Mouse (Mus musculus): Measurements from ENCODE around the gene Fcgr3. TPM values are rescaled to one million over a fixed set of nuclear protein-coding genes. Genes with fewer than 3 reads are reported as not detected.
A peak's percentile ranks its signal among the peaks of the same experiment; 100 is the strongest.

The Fcgr3 gene
- polyA plus RNA-seq, 1 experiment from 2014 or later: 7.2 TPM

DNA sequence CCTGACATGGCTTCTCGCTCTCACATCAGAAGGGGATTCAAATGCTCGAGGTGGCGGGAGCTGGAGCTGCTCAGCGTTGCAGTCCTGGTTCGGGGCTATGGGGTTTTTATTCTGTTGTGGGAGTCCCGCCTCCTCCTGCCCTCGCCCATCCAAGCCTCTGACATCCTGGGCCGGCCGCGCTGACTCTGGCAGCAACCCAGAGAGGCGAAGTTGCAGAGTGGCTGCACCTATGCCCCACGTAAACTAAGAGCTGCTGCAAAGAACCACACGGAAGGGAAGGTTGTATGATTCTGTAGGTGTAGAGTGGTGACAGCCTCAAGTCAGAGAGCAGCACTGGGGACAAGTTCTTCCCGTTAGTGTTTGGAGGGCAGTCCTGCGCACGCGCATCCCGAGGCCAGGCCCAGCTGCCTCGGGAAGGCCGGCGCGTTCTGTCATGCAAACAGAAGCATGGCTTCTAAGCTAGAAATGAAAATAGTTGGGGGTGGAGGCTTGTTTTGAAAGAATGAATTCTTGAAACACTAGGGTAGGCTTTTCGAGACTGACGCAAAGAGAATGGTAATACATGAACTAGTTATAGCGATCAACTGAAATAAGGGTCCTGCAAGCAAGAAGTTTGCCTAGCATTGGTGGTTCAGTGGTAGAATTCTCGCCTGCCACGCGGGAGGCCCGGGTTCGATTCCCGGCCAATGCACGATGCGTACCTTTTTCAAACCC lies 20.2 kb downstream of the Fcgr3 start:
- no peaks in the 10 kb centered on the region for H3K36me3 ChIP-seq
- H3K4me3 ChIP-seq: peak overlapping the region; percentile 65
- peak; percentile 95 for ATAC-seq (ENCODE audit: low FRiP score)
- peak overlapping the region; percentile 81 for H3K27ac ChIP-seq
- H3K27me3 ChIP-seq: peaks cover 5% of the 10 kb centered on the region
- WGBS: under 1% methylated on average over 33 of the region's 33 CpGs
- no peaks in the 10 kb centered on the region for H3K9me3 ChIP-seq (replicated peaks)
- H3K4me1 ChIP-seq: no peaks in the 10 kb centered on the region
- H3K4me2 ChIP-seq (replicated peaks): peak overlapping the region; percentile 53
- H3K9ac ChIP-seq: peak overlapping the region; percentile 59

DNA sequence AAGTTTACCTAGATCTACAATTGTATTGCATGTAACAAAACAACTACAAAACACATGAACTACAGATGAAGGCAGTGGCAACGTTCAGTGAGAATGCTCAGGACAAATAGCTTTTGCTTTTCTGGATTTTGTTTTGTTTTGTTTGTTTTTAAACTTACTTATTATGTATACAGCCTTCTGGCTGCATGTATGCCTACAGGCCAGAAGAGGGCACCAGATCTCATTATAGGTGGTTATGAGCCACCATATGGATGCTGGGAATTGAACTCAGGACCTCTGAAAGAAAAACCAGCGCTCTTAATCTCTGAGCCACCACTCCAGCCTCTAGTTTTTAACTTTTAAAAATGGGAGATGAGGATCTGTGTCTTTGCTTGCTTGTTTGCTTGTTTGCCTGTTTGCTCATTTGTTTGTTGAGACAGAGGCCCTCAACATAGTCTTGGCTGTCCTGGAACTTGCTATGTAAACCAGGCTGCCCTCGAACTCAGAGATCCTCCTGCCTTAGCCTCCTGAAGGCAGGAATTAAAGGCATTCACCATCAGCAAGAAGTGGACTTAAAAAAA lies 21.1 kb downstream of the Fcgr3 start:
- Histone ChIP-seq H3K4me2 (replicated peaks) (peak overlapping the region; percentile 53), H3K27me3 (peaks cover 5% of the 10 kb centered on the region), H3K9me3 (replicated peaks) (no peaks in the 10 kb centered on the region), H3K27ac (peak overlapping the region; percentile 81), H3K36me3 (no peaks in the 10 kb centered on the region), H3K9ac (no peak overlapping the region), H3K4me1 (no peaks in the 10 kb centered on the region), H3K4me3 (peak overlapping the region; percentile 65)
- 63% methylated on average over 3 of the region's 3 CpGs for WGBS
- ATAC-seq (ENCODE audit: low FRiP score): no peak

DNA sequence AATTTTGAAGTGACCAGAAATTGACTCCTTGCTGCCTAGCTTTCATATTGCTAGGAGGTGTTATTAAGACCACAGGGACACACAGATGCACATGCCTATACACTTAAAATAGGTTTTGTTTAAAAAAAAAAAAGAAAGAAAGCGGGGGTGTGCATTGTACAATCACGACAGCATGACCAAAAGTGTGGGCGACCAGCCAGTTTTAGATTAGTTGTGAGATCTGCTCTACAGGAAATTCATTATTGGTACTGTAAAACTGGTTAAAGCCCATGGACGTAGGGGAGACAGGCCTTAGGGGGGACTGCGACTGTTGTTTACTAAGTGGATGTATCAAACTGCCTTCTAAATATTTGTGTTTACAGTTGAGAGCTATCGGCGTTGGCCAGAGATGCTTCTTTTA lies 24.9 kb downstream of the Fcgr3 start:
- no peak for ATAC-seq (ENCODE audit: low FRiP score)
- Histone ChIP-seq H3K27ac (no peak overlapping the region), H3K4me1 (peaks cover 10% of the 10 kb centered on the region; the same call in 1 of the 2 replicates)

DNA sequence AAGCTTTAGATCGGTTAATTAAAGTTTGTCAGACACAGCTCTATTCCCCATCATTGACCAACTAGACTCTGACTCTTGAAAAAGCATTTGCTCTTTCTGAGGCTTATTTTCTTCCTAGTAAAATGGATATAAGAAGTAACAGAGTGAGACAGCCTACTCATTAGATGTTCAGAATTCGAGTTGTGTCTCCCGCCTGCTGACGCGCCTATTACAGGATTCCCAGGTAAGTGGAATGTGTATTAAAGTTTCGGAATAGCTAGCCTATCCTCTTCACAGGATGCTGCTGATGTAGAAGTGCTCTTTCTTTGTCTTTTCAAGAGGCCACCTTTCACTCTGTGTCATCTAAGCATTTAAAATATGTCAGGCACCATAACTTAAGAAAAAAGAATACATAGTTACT lies 25.6 kb downstream of the Fcgr3 start:
- Histone ChIP-seq H3K4me1 (peaks cover 15% of the 10 kb centered on the region; the same call in 1 of the 2 replicates), H3K27me3 (peaks cover 20% of the 10 kb centered on the region), H3K4me2 (replicated peaks) (no peak overlapping the region), H3K4me3 (no peak overlapping the region), H3K36me3 (no peaks in the 10 kb centered on the region), H3K9me3 (replicated peaks) (no peaks in the 10 kb centered on the region), H3K9ac (no peak overlapping the region), H3K27ac (no peak overlapping the region)
- WGBS: 75% methylated on average over 6 of the region's 6 CpGs
- no peak for ATAC-seq (ENCODE audit: low FRiP score)

More for the DNA sequence above, 24.9 kb downstream of the Fcgr3 start:
- no peaks in the 10 kb centered on the region for H3K9me3 ChIP-seq (replicated peaks)
- no peak overlapping the region for H3K4me2 ChIP-seq (replicated peaks)
- H3K4me3 ChIP-seq: no peak overlapping the region
- H3K27me3 ChIP-seq: peaks cover 17% of the 10 kb centered on the region
- H3K9ac ChIP-seq: no peak overlapping the region
- WGBS: 88% methylated on average over 7 of the region's 7 CpGs
- H3K36me3 ChIP-seq: no peaks in the 10 kb centered on the region

DNA sequence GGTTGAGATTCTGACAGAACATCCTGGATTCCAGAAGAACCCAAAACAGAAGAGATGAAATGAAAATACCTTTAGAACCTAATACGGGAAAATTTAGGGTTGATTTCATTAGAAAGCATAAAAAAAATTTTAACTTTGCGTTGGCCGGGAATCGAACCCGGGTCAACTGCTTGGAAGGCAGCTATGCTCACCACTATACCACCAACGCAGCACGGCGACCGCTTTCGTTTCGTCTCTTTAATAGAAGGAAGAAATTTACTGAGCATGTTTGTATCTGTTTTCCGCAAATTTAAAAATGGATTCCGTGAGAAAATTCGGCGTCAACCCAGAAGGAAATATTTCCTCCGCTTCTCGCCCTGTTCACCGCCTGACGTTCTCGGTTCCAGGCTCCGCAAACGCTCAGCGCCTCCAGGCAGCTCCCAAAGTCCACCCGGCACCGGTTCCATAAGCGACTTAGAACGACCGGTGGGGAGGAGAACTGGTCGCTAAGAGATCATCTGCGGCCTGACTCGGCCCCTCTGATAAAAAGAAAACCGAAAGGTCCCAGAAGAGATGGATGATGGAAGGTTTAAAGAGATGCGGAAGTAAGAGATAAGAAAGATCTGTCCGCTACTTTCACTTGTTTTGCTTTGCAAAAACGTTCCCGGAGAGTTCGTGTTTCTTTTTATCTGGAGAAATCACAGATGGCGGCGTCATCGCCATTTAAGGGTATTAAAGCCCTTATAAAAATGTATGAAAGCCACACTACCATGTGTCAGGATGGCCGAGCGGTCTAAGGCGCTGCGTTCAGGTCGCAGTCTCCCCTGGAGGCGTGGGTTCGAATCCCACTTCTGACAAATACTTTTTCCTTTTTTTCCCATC lies 26.6 kb downstream of the Fcgr3 start:
- no peaks in the 10 kb centered on the region for H3K36me3 ChIP-seq
- peak overlapping the region; percentile 49 for H3K4me2 ChIP-seq (replicated peaks)
- H3K27ac ChIP-seq: peak overlapping the region; percentile 80
- under 1% methylated on average over 47 of the region's 47 CpGs for WGBS
- peak overlapping the region; percentile 75 for H3K9ac ChIP-seq
- ATAC-seq (ENCODE audit: low FRiP score): peak; percentile 87
- H3K4me3 ChIP-seq: peak overlapping the region; percentile 81
- H3K9me3 ChIP-seq (replicated peaks): no peaks in the 10 kb centered on the region
- H3K27me3 ChIP-seq: peaks cover 20% of the 10 kb centered on the region
- H3K4me1 ChIP-seq: peaks cover 15% of the 10 kb centered on the region; the same call in 1 of the 2 replicates

DNA sequence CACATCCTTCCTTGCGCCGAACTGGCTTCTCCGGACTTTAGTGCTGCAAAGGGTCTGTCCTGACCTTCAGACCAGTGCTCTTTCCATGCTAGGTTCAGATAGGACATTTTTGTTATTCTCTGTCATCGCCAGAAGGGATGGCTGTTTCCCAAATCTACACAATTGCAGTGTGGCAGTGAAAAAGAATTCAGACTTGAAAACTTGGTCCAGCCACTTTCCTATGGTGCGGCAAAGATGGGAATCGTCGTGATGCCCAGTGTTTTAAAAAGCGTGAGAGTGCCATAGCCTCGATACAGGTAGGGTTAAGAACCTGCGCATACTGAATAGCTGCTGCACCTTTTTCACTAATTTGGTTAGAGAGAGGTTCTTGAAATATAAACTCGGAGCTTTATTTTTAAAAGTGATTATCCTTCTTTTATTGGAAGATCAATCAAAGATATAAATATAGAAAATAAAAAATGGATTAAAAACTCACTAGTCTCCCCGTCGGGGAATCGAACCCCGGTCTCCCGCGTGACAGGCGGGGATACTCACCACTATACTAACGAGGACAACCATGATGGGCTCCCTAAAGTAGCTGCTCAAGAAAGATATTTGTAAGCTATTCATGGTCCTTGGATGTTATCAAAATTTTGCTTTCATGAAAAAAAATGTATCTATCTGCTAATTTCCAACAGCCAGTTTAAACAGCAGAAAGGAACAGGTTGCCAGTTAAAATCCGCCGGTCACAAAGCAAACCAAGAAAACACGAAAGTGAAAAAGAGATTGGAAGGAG lies 28.0 kb downstream of the Fcgr3 start:
- peak overlapping the region; percentile 34 for H3K4me3 ChIP-seq
- WGBS: 5% methylated on average over 22 of the region's 22 CpGs
- no peaks in the 10 kb centered on the region for H3K9me3 ChIP-seq (replicated peaks)
- ATAC-seq (ENCODE audit: low FRiP score): no peak
- no peaks in the 10 kb centered on the region for H3K36me3 ChIP-seq
- H3K27ac ChIP-seq: no peak overlapping the region
- peaks cover 21% of the 10 kb centered on the region; the same call in 1 of the 2 replicates for H3K4me1 ChIP-seq
- H3K27me3 ChIP-seq: peaks cover 32% of the 10 kb centered on the region
- no peak overlapping the region; the same call in 1 of the 2 replicates for H3K9ac ChIP-seq
- peak overlapping the region; percentile 56 for H3K4me2 ChIP-seq (replicated peaks)

- Histone ChIP-seq H3K4me3 (no peak overlapping the region), H3K4me2 (replicated peaks) (peak overlapping the region; percentile 83; the same call in 1 of the 2 replicates)
These were observed 29.1 kb downstream of the Fcgr3 start for GRCm38 (mm10) chr1:171035611-171036010.

GRCm38 (mm10) chr1:171034201-171034600 lies 30.5 kb downstream of the Fcgr3 start:
- H3K27me3 ChIP-seq: peaks cover 49% of the 10 kb centered on the region
- no peak overlapping the region for H3K27ac ChIP-seq
- H3K9me3 ChIP-seq (replicated peaks): no peaks in the 10 kb centered on the region
- no peak overlapping the region for H3K9ac ChIP-seq
- 6% methylated on average over 11 of the region's 11 CpGs for WGBS
- peaks cover 21% of the 10 kb centered on the region; the same call in 1 of the 2 replicates for H3K4me1 ChIP-seq
- no peak for ATAC-seq (ENCODE audit: low FRiP score)
- peak overlapping the region; percentile 83 for H3K4me2 ChIP-seq (replicated peaks)
- H3K4me3 ChIP-seq: peak overlapping the region; percentile 56
- H3K36me3 ChIP-seq: no peaks in the 10 kb centered on the region

More at GRCm38 (mm10) chr1:171035611-171036010, 29.1 kb downstream of the Fcgr3 start:
- no peak overlapping the region for H3K9ac ChIP-seq
- H3K27ac ChIP-seq: no peak overlapping the region
- 56% methylated on average over 11 of the region's 11 CpGs for WGBS
- H3K27me3 ChIP-seq: peaks cover 43% of the 10 kb centered on the region
- no peak for ATAC-seq (ENCODE audit: low FRiP score)
- H3K36me3 ChIP-seq: no peaks in the 10 kb centered on the region
- no peaks in the 10 kb centered on the region for H3K9me3 ChIP-seq (replicated peaks)
- peaks cover 21% of the 10 kb centered on the region; the same call in 1 of the 2 replicates for H3K4me1 ChIP-seq

DNA sequence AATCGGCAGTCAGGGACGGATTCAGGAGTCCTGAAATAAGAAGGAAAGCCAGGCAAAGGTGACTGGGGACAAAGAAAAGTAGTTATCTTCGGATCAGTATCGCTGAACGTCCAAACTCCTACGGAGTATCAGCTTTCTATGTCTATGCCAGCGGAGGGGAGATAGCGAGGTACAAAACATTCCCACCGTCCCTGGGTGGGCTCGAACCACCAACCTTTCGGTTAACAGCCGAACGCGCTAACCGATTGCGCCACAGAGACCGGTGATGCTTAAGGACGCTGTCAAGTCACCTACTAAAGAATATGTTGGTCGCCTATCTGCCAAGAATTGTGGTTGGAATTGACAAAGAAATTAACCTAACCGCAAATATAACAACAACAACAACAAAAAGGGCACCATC lies 31.0 kb downstream of the Fcgr3 start:
- Histone ChIP-seq H3K27me3 (peaks cover 49% of the 10 kb centered on the region), H3K9me3 (replicated peaks) (no peaks in the 10 kb centered on the region), H3K9ac (peak overlapping the region; percentile 50), H3K4me2 (replicated peaks) (peak overlapping the region; percentile 83), H3K4me1 (peaks cover 21% of the 10 kb centered on the region; the same call in 1 of the 2 replicates), H3K27ac (no peak overlapping the region), H3K36me3 (no peaks in the 10 kb centered on the region), H3K4me3 (peak overlapping the region; percentile 56)
- peak; percentile 69 for ATAC-seq (ENCODE audit: low FRiP score)
- WGBS: 0% methylated on average over 20 of the region's 20 CpGs

DNA sequence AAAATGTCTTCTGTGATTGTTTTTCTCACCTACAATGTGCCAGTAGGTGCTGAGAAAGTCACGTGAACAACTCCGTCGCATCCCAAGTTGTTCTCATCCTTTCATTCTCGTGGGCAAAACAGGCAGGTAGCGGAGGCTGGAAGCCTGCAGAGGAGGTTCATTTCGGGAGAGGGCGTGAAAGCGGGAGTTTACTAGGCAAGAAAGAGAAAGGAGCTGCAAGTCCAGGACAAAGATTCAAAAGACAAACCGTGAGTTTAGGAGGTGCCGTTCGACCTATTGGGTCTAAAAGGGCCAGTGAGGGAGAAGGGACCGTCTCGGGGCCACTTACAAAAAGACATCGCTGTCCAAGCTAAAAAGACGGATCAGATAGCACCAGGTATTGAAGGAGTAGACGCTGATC lies 31.5 kb downstream of the Fcgr3 start:
- no peaks in the 10 kb centered on the region for H3K36me3 ChIP-seq
- H3K9me3 ChIP-seq (replicated peaks): no peaks in the 10 kb centered on the region
- peak overlapping the region; percentile 56 for H3K4me3 ChIP-seq
- peaks cover 21% of the 10 kb centered on the region; the same call in 1 of the 2 replicates for H3K4me1 ChIP-seq
- peak overlapping the region; percentile 83 for H3K4me2 ChIP-seq (replicated peaks)
- WGBS: under 1% methylated on average over 16 of the region's 16 CpGs
- H3K27me3 ChIP-seq: peaks cover 49% of the 10 kb centered on the region
- H3K9ac ChIP-seq: peak overlapping the region; percentile 50
- H3K27ac ChIP-seq: no peak overlapping the region
- 0 out of 2 replicates have a peak, but pooled peaks have one; percentile 3 for ATAC-seq (ENCODE audit: low FRiP score)

DNA sequence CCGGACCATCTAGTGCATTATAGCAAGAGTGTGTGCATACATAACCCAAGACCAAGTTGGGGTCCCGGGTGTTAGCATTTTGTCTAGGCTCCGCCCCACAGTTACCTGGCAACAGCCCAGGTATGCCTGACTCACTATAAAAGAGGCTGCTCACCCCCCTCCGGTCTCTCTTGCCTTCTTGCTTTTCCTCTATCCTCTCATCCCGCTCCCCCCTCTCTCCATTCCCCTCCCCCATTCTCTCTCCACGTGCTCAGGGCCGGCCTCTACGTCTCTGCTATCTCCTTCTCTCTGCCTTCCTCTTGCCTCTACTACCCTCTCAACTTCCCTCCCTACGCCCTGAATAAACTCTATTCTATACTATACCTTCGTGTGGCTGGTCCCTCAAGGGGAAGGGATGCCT lies 32.0 kb downstream of the Fcgr3 start:
- Histone ChIP-seq H3K4me1 (peaks cover 21% of the 10 kb centered on the region; the same call in 1 of the 2 replicates), H3K36me3 (no peaks in the 10 kb centered on the region), H3K4me2 (replicated peaks) (peak overlapping the region; percentile 83), H3K4me3 (peak overlapping the region; percentile 56), H3K9me3 (replicated peaks) (no peaks in the 10 kb centered on the region), H3K9ac (peak overlapping the region; percentile 50), H3K27ac (no peak overlapping the region), H3K27me3 (peaks cover 49% of the 10 kb centered on the region)
- WGBS: 2% methylated on average over 10 of the region's 10 CpGs
- ATAC-seq (ENCODE audit: low FRiP score): no peak

All from hindbrain, embryonic 12.5 days (tissue).